Mouse (Mus musculus) kidney, postnatal 0 days (tissue): ENCODE measurements around the gene Dnmt1. TPM values are rescaled to one million over a fixed set of nuclear protein-coding genes. Genes with fewer than 3 reads are reported as not detected.

ENCODE experiments used
- ATAC-seq: fragments of 200-750 bp; cut with Nextera tagmentation; replicated peaks from 2 replicates; pipeline ENCODE4 v1.8.0; 2017; ENCODE audit warnings: low read depth, moderate number of reproducible peaks, moderate TSS enrichment, moderate library complexity; ENCODE audit not compliant: low FRiP score
- DNase-seq: peaks from one replicate; pipeline ENCODE4 v3.0.0-alpha.2; 2016; ENCODE audit warnings: low spot score
- H3K27ac ChIP-seq: fragments of 300-500 bp; sonication (generic); 2 replicates; pipeline ENCODE4 v1.5.1; 2014; ENCODE audit warnings: mild to moderate bottlenecking
- H3K27me3 ChIP-seq: fragments of 300-500 bp; sonication (generic); 2 replicates; pipeline ENCODE4 v1.6.1; 2014; ENCODE audit warnings: low read length, mixed read lengths; ENCODE audit not compliant: insufficient read depth
- H3K36me3 ChIP-seq: fragments of 300-500 bp; sonication (generic); 2 replicates; pipeline ENCODE4 v1.6.1; 2014; ENCODE audit warnings: low read length, mixed read lengths; ENCODE audit not compliant: insufficient read depth
- H3K4me1 ChIP-seq: fragments of 300-500 bp; sonication (generic); replicated peaks from 2 replicates; pipeline ENCODE4 v1.6.1; 2014; ENCODE audit warnings: antibody characterized with exemption, low read length, mixed read lengths; ENCODE audit not compliant: insufficient read depth
- H3K4me2 ChIP-seq: fragments of 300-500 bp; sonication (generic); 2 replicates; pipeline ENCODE4 v1.6.1; 2014; ENCODE audit warnings: mild to moderate bottlenecking, low read length, moderate library complexity, mixed read lengths
- H3K4me3 ChIP-seq: fragments of 300-500 bp; sonication (generic); replicated peaks from 2 replicates; pipeline ENCODE4 v1.5.1; 2014; ENCODE audit warnings: low read depth, low read length
- H3K9ac ChIP-seq: fragments of 300-500 bp; sonication (generic); 2 replicates; pipeline ENCODE4 v1.6.1; 2014; ENCODE audit warnings: low read depth, low read length
- H3K9me3 ChIP-seq: fragments of 300-500 bp; sonication (generic); replicated peaks from 2 replicates; pipeline ENCODE4 v1.6.1; 2016; ENCODE audit warnings: low read length, inconsistent platforms, mixed read lengths
- CTCF ChIP-seq: IDR thresholded peaks from 2 replicates; pipeline ENCODE4 v1.5.1; 2016; ENCODE audit warnings: antibody characterized with exemption, low read depth, mild to moderate bottlenecking, moderate library complexity
- WGBS: fragments of 180-500 bp; shearing (Covaris S2); extraction: QIAGEN DNeasy Blood & Tissue Kit; methylation state at CpG from one replicate; pipeline ENCODE4 v1.1.7; 2014; 5-methylcytosine and 5-hydroxymethylcytosine counted together
- polyA plus RNA-seq: library from polyadenylated mRNA; unstranded; fragments of >200 nt; fragmentation: Nextera tagmentation; extraction: Ambion mirVana; gene quantifications from 2 replicates; pipeline ENCODE4 v1.2.1, GENCODE M21; 2015

The Dnmt1 gene
- 34.1 and 43.1 TPM in 2 replicates for polyA plus RNA-seq

DNA sequence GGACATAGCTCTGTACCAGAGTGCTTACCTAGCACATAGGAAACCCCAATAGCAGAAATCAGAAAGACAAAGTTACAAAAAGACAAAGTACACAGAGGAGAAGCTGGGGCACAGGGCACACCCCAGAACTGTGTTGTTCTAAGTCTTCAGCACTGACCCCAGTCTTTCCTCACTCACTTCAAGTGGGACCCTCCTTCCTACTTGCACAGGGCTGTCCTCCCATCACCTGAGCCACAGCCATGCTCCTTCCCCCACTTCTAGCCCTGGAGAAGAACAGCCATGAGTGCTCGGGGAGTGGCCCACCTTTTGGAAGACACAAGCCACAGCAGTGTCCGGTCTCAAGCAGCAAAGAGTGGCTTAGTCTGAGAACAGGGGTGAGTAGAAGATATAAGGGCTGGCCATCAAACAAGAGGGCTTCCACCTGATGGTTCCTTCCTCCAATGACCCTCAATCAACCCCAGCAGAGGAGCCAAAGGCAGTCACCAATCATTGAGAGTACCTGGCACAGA is at the start of gene Dnmt1:
TSS of gene Dnmt1 (minus strand) at position 459 of the 509 bp plus-strand sequence.
- Histone ChIP-seq H3K4me2 (no peak within 1 kb of the TSS), H3K4me1 (no peaks in the 10 kb centered on the region), H3K27me3 (no peaks in the 10 kb centered on the region), H3K9ac (no peak within 1 kb of the TSS), H3K9me3 (no peaks in the 10 kb centered on the region), H3K4me3 (no peak within 1 kb of the TSS), H3K27ac (no peak within 1 kb of the TSS), H3K36me3 (no peaks in the 10 kb centered on the region)
- WGBS, result 87% methylated on average over 2 of the region's 2 CpGs
- TF ChIP-seq CTCF, result no peak
- DNase-seq (no peak), ATAC-seq (no peak)

DNA sequence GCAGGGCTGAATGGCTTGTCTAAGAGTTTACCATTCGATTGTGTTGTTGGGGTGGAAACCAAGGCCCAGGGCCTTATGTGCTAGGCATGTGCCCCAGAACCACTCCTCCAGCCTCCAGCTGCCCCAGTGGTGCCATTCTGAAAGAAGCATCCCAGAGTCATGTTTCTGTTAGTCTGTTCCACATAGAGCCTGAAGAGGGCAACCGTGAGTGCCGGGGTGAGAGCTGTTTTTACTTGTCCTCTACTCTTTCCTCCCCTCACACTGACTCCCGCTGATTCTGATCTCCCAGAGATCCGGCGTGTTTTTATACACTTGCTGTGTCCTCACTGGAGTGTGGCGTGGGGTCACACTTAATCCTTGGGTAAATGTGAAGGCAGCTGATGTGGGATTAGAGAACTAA is 48.3 kb upstream of the Dnmt1 start:
- H3K27me3 ChIP-seq, result no peaks in the 10 kb centered on the region
- H3K4me3 ChIP-seq, result no peak overlapping the region
- H3K9ac ChIP-seq, result no peak overlapping the region
- peaks cover 20% of the 10 kb centered on the region; the same call in 1 of the 2 replicates for H3K36me3 ChIP-seq
- no peak overlapping the region for H3K4me2 ChIP-seq
- WGBS, result 79% methylated on average over 7 of the region's 7 CpGs
- H3K27ac ChIP-seq, result no peak overlapping the region
- H3K4me1 ChIP-seq, result no peaks in the 10 kb centered on the region
- ATAC-seq, result no peak
- peak; percentile 36; the same call in 1 of the 2 replicates for TF ChIP-seq CTCF
- H3K9me3 ChIP-seq, result no peaks in the 10 kb centered on the region
- no peak for DNase-seq

DNA sequence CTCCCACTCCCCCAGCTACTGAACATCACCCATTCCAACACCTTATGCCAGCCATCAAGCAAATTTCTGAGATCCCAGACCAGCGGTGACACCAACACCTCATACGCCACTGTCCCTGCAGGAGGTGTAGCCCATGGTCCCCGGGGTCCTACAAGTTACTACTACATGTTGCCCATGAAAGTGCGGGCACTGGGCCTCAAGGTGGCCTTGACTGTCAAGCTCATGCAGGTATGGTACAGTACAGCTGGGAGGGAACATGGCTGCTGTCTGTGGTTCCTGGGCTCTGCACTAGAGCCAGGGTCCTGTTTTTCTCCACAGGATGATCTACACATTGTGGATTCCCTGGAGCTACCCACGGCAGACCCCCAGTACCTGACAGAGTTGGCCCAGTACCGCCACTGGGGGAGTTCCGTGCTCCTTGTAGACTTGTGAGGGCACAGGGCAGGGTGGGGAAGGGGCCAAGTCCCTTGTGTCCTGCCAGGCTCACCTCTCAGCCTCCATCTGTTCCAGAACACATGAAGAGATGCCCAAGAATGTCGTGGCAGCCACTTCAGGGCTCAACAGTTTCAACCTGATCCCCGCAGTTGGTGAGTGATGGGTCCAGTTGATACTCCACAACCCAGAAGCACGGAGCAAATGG is 47.7 kb upstream of the Dnmt1 start:
- 95% methylated on average over 10 of the region's 10 CpGs for WGBS
- ATAC-seq (no peak), DNase-seq (no peak)
- no peak overlapping the region for H3K9ac ChIP-seq
- no peak overlapping the region for H3K4me2 ChIP-seq
- peaks cover 20% of the 10 kb centered on the region; the same call in 1 of the 2 replicates for H3K36me3 ChIP-seq
- no peaks in the 10 kb centered on the region for H3K4me1 ChIP-seq
- no peak for TF ChIP-seq CTCF
- H3K9me3 ChIP-seq, result no peaks in the 10 kb centered on the region
- H3K27ac ChIP-seq, result no peak overlapping the region
- no peak overlapping the region for H3K4me3 ChIP-seq
- no peaks in the 10 kb centered on the region for H3K27me3 ChIP-seq

DNA sequence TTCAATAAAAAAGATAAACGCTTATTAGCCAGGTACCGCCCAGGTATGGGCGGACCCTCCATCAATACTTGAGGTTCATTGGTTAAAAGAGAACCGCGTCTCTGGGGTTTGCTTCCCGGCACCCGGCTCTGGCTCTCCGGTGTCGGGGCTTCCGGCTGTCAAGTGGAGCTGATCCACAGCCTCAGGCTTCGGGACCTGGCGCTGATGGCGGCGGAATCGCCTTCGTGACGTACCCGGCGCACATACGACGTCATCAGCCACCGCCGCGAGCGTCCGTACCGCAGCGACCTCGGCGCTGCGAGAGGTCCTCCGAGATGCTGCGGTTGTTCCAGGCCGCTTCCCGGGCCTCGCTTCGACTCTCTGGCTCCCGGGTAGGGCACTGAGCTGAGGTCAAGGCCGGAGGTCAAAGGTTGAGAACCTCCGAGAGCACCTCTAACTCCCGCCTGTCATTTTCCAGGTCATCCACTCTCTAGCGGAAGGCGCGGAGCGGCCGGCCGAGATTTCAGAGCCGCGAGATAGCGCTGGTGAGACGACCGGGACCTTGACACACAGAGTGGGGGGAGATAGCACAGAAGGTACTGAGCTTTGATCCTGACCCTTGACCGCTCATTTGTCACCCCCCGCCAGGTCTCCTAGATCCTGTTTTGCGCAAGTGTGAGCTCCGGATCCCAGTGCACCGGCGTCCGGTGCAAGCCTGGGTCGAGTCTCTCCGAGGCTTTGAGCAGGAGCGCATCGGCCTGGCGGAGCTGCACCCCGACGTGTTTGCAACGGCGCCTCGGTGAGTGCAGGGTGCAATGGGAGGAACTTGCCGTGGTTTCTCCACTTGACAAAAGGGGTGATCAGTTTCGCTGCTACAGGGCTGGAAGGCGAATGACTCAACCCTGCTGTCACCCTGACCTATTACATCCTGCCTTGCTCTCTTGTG is 43.2 kb upstream of the Dnmt1 start, which contains the start of gene Mrpl4:
TSS of gene Mrpl4 (plus strand) at position 112 of the 925 bp plus-strand sequence.
- Histone ChIP-seq H3K36me3 (peaks cover 15% of the 10 kb centered on the region; the same call in 1 of the 2 replicates), H3K27me3 (no peaks in the 10 kb centered on the region), H3K4me1 (no peaks in the 10 kb centered on the region; the same call in 1 of the 2 replicates), H3K9ac (peak within 1 kb of the TSS; percentile 79), H3K27ac (peak within 1 kb of the TSS; percentile 86), H3K4me3 (peak within 1 kb of the TSS; percentile 80), H3K4me2 (peak within 1 kb of the TSS; percentile 87), H3K9me3 (no peaks in the 10 kb centered on the region)
- TF ChIP-seq CTCF, result no peak
- WGBS, result under 1% methylated on average over 72 of the region's 72 CpGs
- ATAC-seq (peak; percentile 83), DNase-seq (peak; percentile 86)

DNA sequence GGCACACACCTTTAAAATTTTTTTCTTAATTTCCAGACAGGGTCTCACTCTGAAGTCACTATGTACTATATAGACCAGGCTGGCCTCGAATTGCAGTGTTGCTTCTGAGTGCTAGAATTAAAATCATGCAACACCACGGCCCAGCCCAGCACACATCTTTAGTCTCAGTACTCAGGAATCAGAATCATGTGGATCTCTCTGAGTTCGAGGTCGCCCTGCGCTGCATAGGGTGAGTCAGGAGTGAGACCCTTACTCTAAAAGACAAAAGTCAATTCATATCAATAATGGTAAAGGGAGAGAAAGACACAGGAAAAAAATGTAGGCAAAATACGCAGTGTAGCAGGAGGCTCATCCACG is 42.6 kb upstream of the Dnmt1 start:
- DNase-seq (no peak), ATAC-seq (peak; percentile 2; the same call in 1 of the 2 replicates)
- Histone ChIP-seq H3K36me3 (peaks cover 9% of the 10 kb centered on the region; the same call in 1 of the 2 replicates), H3K4me1 (no peaks in the 10 kb centered on the region; the same call in 1 of the 2 replicates), H3K4me2 (peak overlapping the region; percentile 87), H3K27me3 (no peaks in the 10 kb centered on the region), H3K27ac (peak overlapping the region; percentile 86; the same call in 1 of the 2 replicates), H3K9me3 (no peaks in the 10 kb centered on the region), H3K4me3 (peak overlapping the region; percentile 80), H3K9ac (peak overlapping the region; percentile 79)
- TF ChIP-seq CTCF, result no peak
- 7% methylated on average over 7 of the region's 7 CpGs for WGBS

DNA sequence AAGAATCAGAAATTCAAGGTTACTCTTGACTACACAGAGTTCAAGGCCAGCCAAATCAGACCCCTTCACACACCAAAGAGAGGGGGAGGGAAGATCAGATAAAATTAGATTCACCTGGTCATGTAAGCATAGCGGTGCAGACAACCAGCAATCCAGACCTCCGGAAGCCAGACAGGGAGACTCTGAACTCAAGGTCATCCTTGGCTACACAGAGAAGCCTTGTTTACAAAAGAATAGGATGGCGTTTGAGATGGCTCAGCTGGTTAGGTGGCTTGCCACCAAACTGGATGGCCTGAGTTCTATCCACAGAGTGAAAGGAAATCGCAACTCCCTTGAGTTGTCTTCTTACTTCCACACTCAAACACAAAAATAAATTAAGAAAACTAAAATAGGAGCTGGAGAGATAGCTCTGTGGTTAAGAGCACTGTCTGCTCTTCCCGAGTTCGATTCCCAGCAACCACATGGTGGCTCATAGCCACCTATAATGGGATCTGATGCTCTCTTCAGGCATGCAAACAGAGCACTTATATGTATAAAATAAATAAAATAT is 42.0 kb upstream of the Dnmt1 start:
- DNase-seq, result no peak
- Histone ChIP-seq H3K36me3 (peaks cover 6% of the 10 kb centered on the region; the same call in 1 of the 2 replicates), H3K4me1 (no peaks in the 10 kb centered on the region; the same call in 1 of the 2 replicates), H3K27me3 (no peaks in the 10 kb centered on the region), H3K4me2 (no peak overlapping the region), H3K27ac (no peak overlapping the region), H3K9ac (no peak overlapping the region), H3K4me3 (no peak overlapping the region), H3K9me3 (no peaks in the 10 kb centered on the region)
- no peak for TF ChIP-seq CTCF
- no peak for ATAC-seq
- WGBS, result 46% methylated on average over 6 of the region's 6 CpGs
